ENCODE assay signal across 24 mouse cellular contexts in the genomic region with DNA sequence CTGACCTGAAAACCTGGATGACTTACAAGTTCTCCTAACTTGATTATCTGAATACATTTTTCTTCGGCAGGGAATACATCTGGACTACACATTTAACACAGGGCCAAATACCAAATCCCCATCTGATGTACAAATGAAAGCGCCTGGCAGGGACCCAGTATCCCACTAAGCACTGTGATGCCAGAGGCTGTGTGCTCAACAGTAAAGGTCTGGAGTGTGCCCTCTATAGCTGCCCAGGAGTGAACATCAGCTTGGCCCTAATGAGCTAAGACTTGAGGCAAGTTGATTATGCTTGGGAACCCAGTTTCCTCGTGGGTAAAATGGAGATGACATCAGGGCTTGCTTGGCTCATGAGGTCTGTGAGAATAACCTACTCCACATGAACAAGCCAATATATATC. TPM values are rescaled to one million over a fixed set of nuclear protein-coding genes. Genes with fewer than 3 reads are reported as not detected.
DNase-seq lines count a peak whose midpoint lies in the region; ATAC-seq and TF ChIP-seq lines count a peak whose summit lies in the region.
"Had no signal": no experiment of that assay in that cellular context is flagged by ENCODE, and none has a peak within 500 bp of the region (broad histone marks: within the 10 kb centered on the region; RNA-seq: fewer than 3 reads in every experiment).

No protein-coding gene starts in this region.

- no peak for TF ChIP-seq POLR2A in lung, adult 2 months (IDR thresholded peaks at IDR 0.05; ENCODE audit: borderline replicate concordance, extremely low read depth, low read depth, low read length)

- no peaks in the 10 kb centered on the region for H3K9me3 ChIP-seq in embryonic facial prominence, embryonic 14.5 days (ENCODE audit: control insufficient read depth, low read length)
- H3K9me3 ChIP-seq in embryonic facial prominence, embryonic 10.5 days, result no peaks in the 10 kb centered on the region
- no peaks in the 10 kb centered on the region for H3K9me3 ChIP-seq in midbrain, embryonic 12.5 days
- H3K9me3 ChIP-seq in midbrain, embryonic 11.5 days (ENCODE audit: control insufficient read depth, low read length), result no peaks in the 10 kb centered on the region
- H3K9me3 ChIP-seq in hindbrain, embryonic 16.5 days (ENCODE audit: control insufficient read depth, low read length), result no peaks in the 10 kb centered on the region
- H3K9me3 ChIP-seq: embryonic facial prominence, embryonic 12.5 days; G1E; limb, embryonic 13.5 days; lung, embryonic 15.5 days; megakaryocyte, embryonic 14.5 days had no signal

- H3K4me1 ChIP-seq in embryonic facial prominence, embryonic 14.5 days (ENCODE audit: control insufficient read depth, insufficient read depth, low read length), result peaks cover 23% of the 10 kb centered on the region
- H3K4me1 ChIP-seq in embryonic facial prominence, embryonic 10.5 days, result peaks cover 46% of the 10 kb centered on the region
- peaks cover 28% of the 10 kb centered on the region for H3K4me1 ChIP-seq in midbrain, embryonic 12.5 days
- H3K4me1 ChIP-seq in midbrain, embryonic 11.5 days (ENCODE audit: control insufficient read depth, insufficient read depth, low read length), result peaks cover 5% of the 10 kb centered on the region
- peaks cover 27% of the 10 kb centered on the region for H3K4me1 ChIP-seq in hindbrain, embryonic 16.5 days (ENCODE audit: control insufficient read depth, insufficient read depth, low read depth, low read length)
- H3K4me1 ChIP-seq in lung, adult 2 months (ENCODE audit: control insufficient read depth, insufficient read depth, low read length), result no peaks in the 10 kb centered on the region

- no peaks in the 10 kb centered on the region for H3K36me3 ChIP-seq in embryonic facial prominence, embryonic 14.5 days (ENCODE audit: control insufficient read depth, insufficient read depth, low read length)
- no peaks in the 10 kb centered on the region for H3K36me3 ChIP-seq in embryonic facial prominence, embryonic 10.5 days (replicated peaks)
- H3K36me3 ChIP-seq in midbrain, embryonic 12.5 days, result no peaks in the 10 kb centered on the region
- H3K36me3 ChIP-seq in midbrain, embryonic 11.5 days (ENCODE audit: control insufficient read depth, insufficient read depth, low read length), result no peaks in the 10 kb centered on the region
- no peaks in the 10 kb centered on the region for H3K36me3 ChIP-seq in hindbrain, embryonic 16.5 days (ENCODE audit: control insufficient read depth, insufficient read depth, low read length)
- H3K36me3 ChIP-seq: embryonic facial prominence, embryonic 12.5 days; limb, embryonic 13.5 days; lung, embryonic 15.5 days had no signal

- H3K27me3 ChIP-seq in embryonic facial prominence, embryonic 14.5 days (replicated peaks; ENCODE audit: control insufficient read depth, insufficient read depth, low read length), result no peaks in the 10 kb centered on the region
- peaks cover 5% of the 10 kb centered on the region; the same call in 1 of the 2 replicates for H3K27me3 ChIP-seq in embryonic facial prominence, embryonic 10.5 days (replicated peaks; ENCODE audit: low read depth, poor library complexity, severe bottlenecking)
- H3K27me3 ChIP-seq in midbrain, embryonic 12.5 days, result peaks cover 30% of the 10 kb centered on the region
- H3K27me3 ChIP-seq in midbrain, embryonic 11.5 days (ENCODE audit: control insufficient read depth, insufficient read depth, low read length), result no peaks in the 10 kb centered on the region
- no peaks in the 10 kb centered on the region for H3K27me3 ChIP-seq in hindbrain, embryonic 16.5 days (replicated peaks; ENCODE audit: control insufficient read depth, insufficient read depth, low read length)
- H3K27me3 ChIP-seq: CH12.LX; embryonic facial prominence, embryonic 12.5 days; limb, embryonic 13.5 days; lung, embryonic 15.5 days; megakaryocyte, embryonic 14.5 days had no signal

- WGBS in embryonic facial prominence, embryonic 14.5 days, result 52% methylated on average over 3 of the region's 3 CpGs
- WGBS in embryonic facial prominence, embryonic 10.5 days, result 79% methylated on average over 3 of the region's 3 CpGs
- 68% methylated on average over 3 of the region's 3 CpGs for WGBS in midbrain, embryonic 12.5 days
- 68% methylated on average over 3 of the region's 3 CpGs for WGBS in midbrain, embryonic 11.5 days
- 53% methylated on average over 3 of the region's 3 CpGs for WGBS in hindbrain, embryonic 16.5 days
- 82% methylated on average over 3 of the region's 3 CpGs for WGBS in lung, adult 2 months

- ATAC-seq in embryonic facial prominence, embryonic 14.5 days (ENCODE audit: low read depth), result peak; percentile 41; the same call in 1 of the 2 replicates
- no peak for ATAC-seq in midbrain, embryonic 12.5 days (ENCODE audit: low FRiP score, low read depth)
- ATAC-seq in midbrain, embryonic 11.5 days (ENCODE audit: low FRiP score), result no peak
- peak; percentile 29; the same call in 1 of the 2 replicates for ATAC-seq in hindbrain, embryonic 16.5 days
- ATAC-seq in erythroblast, adult 5-6 weeks (replicated peaks; ENCODE audit: low FRiP score, poor library complexity, severe bottlenecking), result no peak
- ATAC-seq: forebrain, embryonic 14.5 days; inflammation-experienced regulatory T-cells, adult 6 months had no signal

- no peak for TF ChIP-seq CTCF in lung, adult 2 months (IDR thresholded peaks at IDR 0.05; ENCODE audit: insufficient read depth, low read length)

- no peak for DNase-seq in embryonic facial prominence, embryonic 14.5 days (ENCODE audit: low spot score)
- no peak for DNase-seq in embryonic facial prominence, embryonic 10.5 days (ENCODE audit: low spot score)
- no peak for DNase-seq in midbrain, embryonic 11.5 days (ENCODE audit: low spot score, missing footprints)
- DNase-seq in cerebellum, adult 9-11 months, result peak; percentile 49
- no peak for DNase-seq in lung, adult 2 months
- DNase-seq: adrenal gland, postnatal 10 days; B cell, adult 2 months; gastrocnemius, adult 2 months; kidney, adult 18-20 months; kidney, postnatal 10 days; lung, postnatal 36 days; thymus, postnatal 14 days had no signal

- no peak overlapping the region for H3K27ac ChIP-seq in embryonic facial prominence, embryonic 14.5 days (replicated peaks; ENCODE audit: low read depth, low read length)
- H3K27ac ChIP-seq in embryonic facial prominence, embryonic 10.5 days (replicated peaks), result no peak overlapping the region
- 0 out of 2 replicates have a peak overlapping the region, but pooled peaks have one; percentile 3 for H3K27ac ChIP-seq in midbrain, embryonic 12.5 days (replicated peaks)
- no peak overlapping the region for H3K27ac ChIP-seq in midbrain, embryonic 11.5 days (ENCODE audit: low read depth, low read length)
- H3K27ac ChIP-seq in hindbrain, embryonic 16.5 days (ENCODE audit: low read depth, low read length), result peak overlapping the region; percentile 51; the same call in 1 of the 2 replicates
- H3K27ac ChIP-seq: embryonic facial prominence, embryonic 12.5 days; gastrocnemius, adult 2 months; liver, embryonic 14.5 days; lung, embryonic 15.5 days had no signal

- no peak overlapping the region for H3K4me3 ChIP-seq in embryonic facial prominence, embryonic 14.5 days (ENCODE audit: low read depth, low read length)
- no peak overlapping the region for H3K4me3 ChIP-seq in embryonic facial prominence, embryonic 10.5 days
- H3K4me3 ChIP-seq in midbrain, embryonic 12.5 days, result no peak overlapping the region
- no peak overlapping the region for H3K4me3 ChIP-seq in midbrain, embryonic 11.5 days (ENCODE audit: low read depth, low read length)
- no peak overlapping the region for H3K4me3 ChIP-seq in hindbrain, embryonic 16.5 days (ENCODE audit: low read length)
- no peak overlapping the region for H3K4me3 ChIP-seq in lung, adult 2 months (replicated peaks; ENCODE audit: extremely low read depth, low read depth, low read length)
- H3K4me3 ChIP-seq: embryonic facial prominence, embryonic 12.5 days; gastrocnemius, adult 2 months; limb, embryonic 13.5 days; lung, embryonic 15.5 days; megakaryocyte, embryonic 14.5 days had no signal

- no peak overlapping the region for H3K4me2 ChIP-seq in embryonic facial prominence, embryonic 14.5 days (ENCODE audit: low read depth, low read length)
- H3K4me2 ChIP-seq in midbrain, embryonic 12.5 days (replicated peaks), result no peak overlapping the region
- H3K4me2 ChIP-seq in midbrain, embryonic 11.5 days, result no peak overlapping the region
- H3K4me2 ChIP-seq in hindbrain, embryonic 16.5 days (ENCODE audit: low read length), result no peak overlapping the region
- H3K4me2 ChIP-seq: embryonic facial prominence, embryonic 12.5 days; limb, embryonic 13.5 days; lung, embryonic 15.5 days had no signal

- no peak overlapping the region for H3K9ac ChIP-seq in embryonic facial prominence, embryonic 14.5 days (ENCODE audit: low read depth, low read length)
- no peak overlapping the region for H3K9ac ChIP-seq in midbrain, embryonic 12.5 days (replicated peaks)
- H3K9ac ChIP-seq in midbrain, embryonic 11.5 days (ENCODE audit: low read length), result no peak overlapping the region
- no peak overlapping the region for H3K9ac ChIP-seq in hindbrain, embryonic 16.5 days (ENCODE audit: low read depth, low read length)
- H3K9ac ChIP-seq: embryonic facial prominence, embryonic 12.5 days; limb, embryonic 13.5 days; liver, embryonic 14.5 days; lung, embryonic 15.5 days had no signal

RNA-seq across cellular contexts. Expression of gene Zbtb40, which starts 10.1 kb away (rescaled TPM):
- polyA plus RNA-seq in embryonic facial prominence, embryonic 14.5 days (2014; fragmentation: Nextera tagmentation; extraction: Ambion mirVana), result 3.0 and 4.1 TPM in 2 replicates
- polyA plus RNA-seq in embryonic facial prominence, embryonic 10.5 days (2016; fragmentation: Nextera tagmentation; extraction: Ambion mirVana), result 6.5 TPM in 2 replicates
- polyA plus RNA-seq in midbrain, embryonic 12.5 days (2016; fragmentation: Nextera tagmentation; extraction: Ambion mirVana), result 5.9 and 7.7 TPM in 2 replicates
- polyA plus RNA-seq in midbrain, embryonic 11.5 days (2014; fragmentation: Nextera tagmentation; extraction: Ambion mirVana), result 3.4 and 4.2 TPM in 2 replicates
- polyA plus RNA-seq in hindbrain, embryonic 16.5 days (2015; fragmentation: Nextera tagmentation; extraction: Ambion mirVana), result 3.2 and 4.4 TPM in 2 replicates
- 0.42 and 0.58 TPM in 2 replicates for total RNA-seq in erythroblast, adult 5-6 weeks (2015; ENCODE audit: low replicate concordance)
- 2.9 and 4.4 TPM in 2 replicates for total RNA-seq in erythroblast, adult 5-6 weeks (2017; ENCODE audit: low replicate concordance)
- 9.4 and 10.2 TPM in 2 replicates for polyA plus RNA-seq in lung, adult 2 months (2012; rRNA removed)

Comparison
In these comparisons a context has a peak if more than half of its experiments do, and no peak if none do; other contexts are left out.
1. H3K27ac ChIP-seq: peak in midbrain, embryonic 12.5 days (single experiment) and hindbrain, embryonic 16.5 days (single experiment); none in embryonic facial prominence, embryonic 14.5 days (single experiment), embryonic facial prominence, embryonic 10.5 days (single experiment) and midbrain, embryonic 11.5 days (single experiment).
2. ATAC-seq: peak in embryonic facial prominence, embryonic 14.5 days (single experiment) and hindbrain, embryonic 16.5 days (single experiment); none in midbrain, embryonic 12.5 days (single experiment), midbrain, embryonic 11.5 days (single experiment) and erythroblast, adult 5-6 weeks (single experiment).